Mouse (Mus musculus): ENCODE measurements around the gene Klhl29.
A peak's percentile ranks its signal among the peaks of the same experiment; 100 is the strongest.

The Klhl29 gene

GRCm38 (mm10) chr12:5375616-5376461 lies at the start of gene Klhl29:
Gene Klhl29, minus strand, starts transcription at chr12:5375682.
- DNase-seq = peak; percentile 98 to 99

- no peak for DNase-seq
Measured at GRCm38 (mm10) chr12:5425276-5425675, 49.8 kb upstream of the Klhl29 start.

- no peak for DNase-seq
Measured at GRCm38 (mm10) chr12:5415806-5416205, 40.3 kb upstream of the Klhl29 start.

GRCm38 (mm10) chr12:5413976-5414375 lies 38.5 kb upstream of the Klhl29 start:
- DNase-seq = peak; percentile 85

GRCm38 (mm10) chr12:5411761-5412537 lies 36.5 kb upstream of the Klhl29 start:
- peak in 1 of 2 experiments; percentile 46 for DNase-seq

- peak; percentile 71 to 78 for DNase-seq
Measured at GRCm38 (mm10) chr12:5411346-5411745, 35.9 kb upstream of the Klhl29 start.

GRCm38 (mm10) chr12:5410391-5411115 lies 35.1 kb upstream of the Klhl29 start:
- DNase-seq = peak; percentile 98 to 99

- DNase-seq = peak; percentile 49 to 54
Measured at GRCm38 (mm10) chr12:5407175-5407574, 31.7 kb upstream of the Klhl29 start.

- DNase-seq = no peak
Measured at GRCm38 (mm10) chr12:5397423-5397822, 21.9 kb upstream of the Klhl29 start.

GRCm38 (mm10) chr12:5395188-5395587 lies 19.7 kb upstream of the Klhl29 start:
- peak in 1 of 2 experiments; percentile 22 for DNase-seq

GRCm38 (mm10) chr12:5387112-5387511 lies 11.6 kb upstream of the Klhl29 start:
- no peak for DNase-seq

GRCm38 (mm10) chr12:5386688-5387087 lies 11.2 kb upstream of the Klhl29 start:
- DNase-seq = no peak

GRCm38 (mm10) chr12:5381694-5382093 lies 6.2 kb upstream of the Klhl29 start:
- peak; percentile 49 to 57 for DNase-seq

GRCm38 (mm10) chr12:5374684-5375615 lies 532 bp downstream of the Klhl29 start:
- DNase-seq = peak; percentile 71 to 78

GRCm38 (mm10) chr12:5374196-5374683 lies 1.2 kb downstream of the Klhl29 start:
- peak; percentile 80 for DNase-seq

GRCm38 (mm10) chr12:5373641-5374195 lies 1.8 kb downstream of the Klhl29 start:
- peak; percentile 76 for DNase-seq

- DNase-seq = no peak
Measured at GRCm38 (mm10) chr12:5369396-5369795, 6.1 kb downstream of the Klhl29 start.

- DNase-seq = peak; percentile 46 to 55
Measured at GRCm38 (mm10) chr12:5364836-5365235, 10.6 kb downstream of the Klhl29 start.

- peak; percentile 58 to 71 for DNase-seq
Measured at GRCm38 (mm10) chr12:5363961-5364634, 11.4 kb downstream of the Klhl29 start.

GRCm38 (mm10) chr12:5359065-5359464 lies 16.4 kb downstream of the Klhl29 start:
- peak; percentile 78 to 83 for DNase-seq

- DNase-seq = peak; percentile 37 to 54
Measured at GRCm38 (mm10) chr12:5358497-5358896, 17.0 kb downstream of the Klhl29 start.

All from cerebellum, postnatal 10 days (tissue).